Mouse (Mus musculus): Measurements from ENCODE around the gene Kpna6. TPM values are rescaled to one million over a fixed set of nuclear protein-coding genes. Genes with fewer than 3 reads are reported as not detected.

Gene Kpna6
- total RNA-seq, 2 experiments from 2014 or later: 78.3 to 83.0 TPM

DNA sequence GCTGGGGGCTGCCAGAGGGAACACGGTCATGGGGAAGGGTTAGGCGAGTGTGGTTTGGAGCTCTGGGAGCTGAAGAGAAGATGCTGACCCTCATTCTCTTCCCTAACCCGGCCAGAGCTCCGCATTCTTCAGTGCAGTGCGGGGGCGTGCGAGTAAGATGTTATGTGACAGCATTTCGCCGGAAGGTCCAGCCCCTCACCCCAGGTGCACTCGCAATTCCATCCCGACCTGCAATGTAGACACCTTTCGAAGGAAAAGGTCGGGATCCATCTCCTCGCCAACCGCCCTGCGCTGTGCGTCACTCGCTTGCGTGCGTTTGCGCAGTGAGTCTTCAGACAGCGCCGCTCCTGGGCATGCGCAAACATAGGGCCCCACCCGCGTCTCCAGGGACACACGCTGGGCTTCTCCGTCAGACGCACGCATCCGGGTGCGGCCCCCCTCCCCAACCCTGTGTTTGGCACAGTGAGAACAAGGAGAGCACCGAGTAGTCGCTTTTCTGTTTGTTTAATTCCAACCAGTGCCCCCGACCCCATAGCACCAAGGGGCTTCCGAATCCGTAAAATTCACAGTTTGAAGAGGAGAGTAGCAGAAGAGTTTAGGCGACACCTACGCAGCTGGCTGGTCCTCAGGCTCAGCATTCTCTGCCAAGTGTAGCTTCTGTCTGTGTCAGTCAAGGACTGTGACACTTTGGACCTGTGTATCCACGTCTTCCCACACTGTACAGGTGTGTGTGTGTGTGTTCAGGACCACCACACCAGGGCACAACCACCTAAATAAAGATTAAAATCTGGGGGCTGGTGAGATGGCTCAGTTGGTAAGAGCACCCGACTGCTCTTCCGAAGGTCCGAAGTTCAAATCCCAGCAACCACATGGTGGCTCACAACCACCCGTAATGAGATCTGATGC, 53.5 kb downstream of the Kpna6 start, which contains the start of gene Iqcc:
Gene Iqcc, minus strand, starts transcription at position 314 of the 906 bp plus-strand sequence.
- intact Hi-C loops (cut with DNase I): no loop called here
- DNase-seq: peak; percentile 97

DNA sequence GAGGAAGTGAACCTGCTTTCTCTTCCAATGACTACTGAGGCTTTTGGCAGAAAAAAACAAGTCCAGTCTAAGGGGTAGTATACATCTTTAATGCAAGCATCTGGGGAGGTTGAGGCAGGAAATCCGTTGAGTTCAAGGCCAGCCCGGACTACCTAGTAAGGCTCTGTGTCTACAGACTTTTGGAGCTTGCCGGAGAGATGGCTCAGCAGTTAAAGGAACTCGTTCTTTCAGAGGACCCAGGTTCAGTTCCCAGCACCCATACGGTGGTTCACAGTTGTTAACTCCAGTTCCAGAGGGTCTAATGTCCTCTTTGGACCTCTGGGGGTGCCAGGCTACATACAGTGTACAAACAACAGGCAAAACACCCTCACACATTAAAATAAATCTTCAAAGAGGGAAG, 54.5 kb downstream of the Kpna6 start:
- no peak for DNase-seq
- intact Hi-C loops (cut with DNase I): no loop called here

DNA sequence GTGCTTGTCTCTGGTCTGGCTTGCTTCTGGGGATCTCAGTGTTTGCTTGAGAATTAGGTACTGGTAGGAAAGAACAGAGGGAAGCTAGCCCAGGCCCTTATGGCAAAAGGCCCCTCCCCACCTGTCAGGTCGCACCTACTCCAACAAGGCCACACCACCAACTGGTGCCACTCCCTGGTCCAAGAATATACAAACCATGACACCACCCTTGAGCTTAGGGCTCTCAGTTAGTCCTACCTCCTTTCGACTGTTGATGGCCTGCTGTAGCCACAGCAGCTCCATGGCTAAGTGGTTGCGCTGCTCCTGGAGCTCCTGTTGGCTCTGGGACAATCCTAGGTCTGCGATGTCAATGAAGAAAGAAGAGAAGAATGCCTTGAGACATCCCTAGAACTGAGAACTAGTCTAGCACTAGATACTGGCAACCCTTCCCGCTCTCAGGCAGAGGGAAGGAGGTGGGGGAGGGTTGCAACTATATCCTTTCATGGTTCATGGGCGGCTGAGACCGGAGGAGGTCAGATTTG, 55.4 kb downstream of the Kpna6 start:
- no peak for DNase-seq
- intact Hi-C loops (cut with DNase I): no loop called here

DNA sequence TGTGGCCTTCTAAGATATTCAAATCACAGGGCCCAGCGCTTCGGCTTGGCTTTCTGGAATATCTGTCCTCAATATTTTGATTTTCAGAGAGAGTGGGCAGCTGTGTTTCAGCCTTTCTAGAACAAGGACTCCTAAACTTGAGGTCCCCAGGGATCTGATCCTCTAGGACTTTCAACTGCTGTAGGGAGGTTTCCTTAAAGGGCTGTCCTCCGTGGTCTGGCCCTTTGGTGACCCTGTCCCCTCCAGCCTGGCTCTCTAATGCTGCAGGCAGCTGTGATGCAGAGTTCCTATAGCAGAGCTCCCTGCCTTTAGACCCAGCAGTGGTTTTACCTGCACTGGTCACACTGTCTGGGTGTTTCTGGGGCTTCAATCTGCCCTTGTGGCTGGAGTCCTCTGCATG, 55.9 kb downstream of the Kpna6 start:
- intact Hi-C loops (cut with DNase I): no loop called here
- no peak for DNase-seq

DNA sequence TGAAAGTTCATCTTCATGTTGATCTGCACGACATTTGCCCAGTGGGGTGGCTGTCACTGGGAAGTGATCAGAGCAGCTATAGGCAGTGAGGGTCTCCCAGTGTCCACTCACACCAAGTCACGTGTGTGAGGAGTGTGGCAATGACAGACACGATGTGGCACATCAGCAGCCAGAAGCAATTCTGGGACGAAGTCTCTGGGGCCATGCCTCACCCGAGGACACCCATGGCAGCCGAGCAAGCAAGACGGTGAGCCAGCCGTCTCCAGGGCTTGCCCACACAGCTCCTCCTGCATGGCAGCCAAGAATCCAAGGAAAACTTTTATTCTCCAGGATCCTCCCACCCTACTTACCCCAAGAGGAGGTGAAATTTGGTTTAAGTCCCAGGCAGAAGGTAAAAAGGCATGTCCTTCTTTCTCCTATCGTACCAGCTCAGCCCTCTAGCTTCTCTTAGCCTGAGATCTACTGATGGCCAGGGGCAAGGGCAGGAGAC, 56.7 kb downstream of the Kpna6 start:
- DNase-seq: no peak
- intact Hi-C loops (cut with DNase I): no loop called here

DNA sequence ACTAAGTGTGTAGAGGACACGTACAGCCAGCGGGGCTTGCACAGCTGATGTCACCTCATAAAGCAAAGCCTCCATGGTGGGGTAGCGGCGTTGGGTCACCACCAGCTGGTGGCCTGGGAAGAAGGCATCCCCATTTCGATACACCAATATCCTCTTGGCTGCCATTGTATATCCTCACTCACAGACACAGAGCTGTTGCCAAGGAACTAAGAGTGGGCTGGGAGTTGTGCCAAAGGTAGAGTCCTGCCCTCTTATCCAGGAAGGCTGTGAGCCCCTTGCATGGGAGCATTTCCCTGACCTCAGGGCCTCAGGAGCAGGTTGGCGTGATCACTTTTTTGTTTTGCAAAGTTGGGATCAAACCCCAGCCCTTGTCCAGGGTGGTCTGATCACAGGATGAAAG, 58.5 kb downstream of the Kpna6 start, which contains the start of gene Dcdc2b:
Gene Dcdc2b, minus strand, starts transcription at position 165 of the 400 bp plus-strand sequence.
- intact Hi-C loops (cut with DNase I): no loop called here
- no peak for DNase-seq

DNA sequence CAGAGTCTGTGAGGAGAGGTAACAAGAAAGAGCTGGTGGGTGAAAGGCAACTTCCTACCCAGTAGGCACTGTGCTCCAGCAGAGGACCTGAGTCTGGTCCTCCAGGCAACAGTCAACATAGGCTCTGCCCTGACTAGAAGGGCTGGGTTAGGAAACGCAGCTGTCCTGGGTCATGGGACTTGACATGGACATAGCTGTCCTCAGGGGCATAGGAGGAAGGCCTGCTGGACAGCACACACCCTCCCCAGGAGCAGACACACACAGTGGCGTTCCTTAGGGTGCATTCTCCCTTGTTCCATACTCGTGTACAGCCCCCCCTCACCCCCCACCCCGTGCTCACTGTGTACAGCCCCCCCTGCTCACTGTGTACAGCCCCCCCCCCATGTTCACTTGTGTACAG, 62.1 kb downstream of the Kpna6 start:
- no peak for DNase-seq
- intact Hi-C loops (cut with DNase I): no loop called here

DNA sequence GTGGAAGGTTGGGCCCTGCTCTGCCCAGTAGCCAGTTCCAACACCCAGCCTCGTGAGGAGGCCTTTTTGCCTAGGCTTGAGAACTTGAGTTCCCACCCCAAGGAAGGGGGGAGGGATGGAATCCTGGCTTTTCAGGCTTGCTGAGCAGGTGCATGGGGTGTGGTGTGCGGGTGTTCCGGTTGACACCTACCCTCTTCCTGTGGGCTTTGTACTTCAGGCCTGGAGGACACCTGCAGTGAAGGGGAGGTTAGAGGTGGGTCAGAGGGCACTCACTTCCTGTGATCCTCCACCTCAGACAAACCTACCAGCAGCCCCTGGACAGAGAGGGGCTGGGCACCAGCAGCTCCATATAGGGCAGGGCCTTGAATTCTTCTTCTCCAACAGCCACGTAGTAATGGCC, 62.5 kb downstream of the Kpna6 start:
- no peak for DNase-seq
- intact Hi-C loops (cut with DNase I): no loop called here

DNA sequence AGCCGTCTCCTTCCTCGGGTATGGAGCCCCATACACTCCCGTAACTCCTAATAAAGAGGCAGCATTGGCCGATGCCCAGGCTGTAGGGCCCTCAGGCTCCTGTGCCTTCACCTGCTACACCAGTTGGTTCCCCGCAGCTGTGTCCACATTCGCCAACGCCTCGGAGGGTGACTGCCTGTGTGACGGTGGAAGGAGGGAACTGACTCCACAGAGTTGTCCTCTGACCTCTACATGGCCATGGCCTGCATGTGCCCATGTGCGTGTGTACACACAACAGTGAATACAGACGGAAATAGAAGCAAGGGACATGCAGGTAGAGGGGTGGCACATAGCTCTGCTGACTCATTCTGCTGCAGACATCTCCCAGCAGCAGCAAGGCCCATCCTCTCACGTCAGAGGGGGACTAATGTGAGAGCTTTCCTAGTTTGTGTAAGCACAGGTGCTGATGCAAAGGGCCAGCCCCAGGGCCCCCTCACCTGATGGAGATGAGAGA, 63.4 kb downstream of the Kpna6 start:
- DNase-seq: no peak
- intact Hi-C loops (cut with DNase I): loop anchor here (10.0 kb wide), 1 partner anchor 94 kb away; the partner anchor contains the start of gene Marcksl1

DNA sequence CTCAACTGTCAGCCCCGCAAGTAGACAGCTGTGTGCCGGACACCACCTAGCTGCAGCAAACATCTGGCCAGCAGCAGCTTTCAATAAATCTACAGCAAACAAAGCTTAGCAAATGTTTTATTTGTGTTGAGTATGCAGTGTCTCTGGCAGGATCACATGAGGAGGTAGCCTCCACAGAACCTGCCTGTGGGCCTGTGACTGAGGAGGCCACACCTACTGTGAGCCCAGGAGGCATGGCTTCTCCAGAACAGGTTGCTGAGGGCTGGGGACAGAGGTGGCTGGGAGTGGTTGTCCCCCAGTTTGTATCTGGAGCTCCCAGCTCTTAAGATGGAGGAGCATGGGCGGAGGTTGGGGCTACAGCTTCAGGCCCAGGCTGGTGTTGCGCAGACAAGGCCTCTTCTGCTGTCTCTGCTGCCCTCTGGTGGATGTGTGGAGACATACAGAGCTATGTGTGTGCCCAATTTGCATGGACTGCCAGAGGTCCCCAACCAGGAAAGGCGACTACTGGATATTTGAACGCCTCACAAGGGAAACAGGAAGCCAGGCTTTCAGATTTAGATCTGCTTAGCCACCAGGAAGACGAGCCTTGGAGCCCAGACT, 64.0 kb downstream of the Kpna6 start:
- DNase-seq: peak; percentile 85
- intact Hi-C loops (cut with DNase I): loop anchor here (10.0 kb wide), 1 partner anchor 94 kb away; the partner anchor contains the start of gene Marcksl1

DNA sequence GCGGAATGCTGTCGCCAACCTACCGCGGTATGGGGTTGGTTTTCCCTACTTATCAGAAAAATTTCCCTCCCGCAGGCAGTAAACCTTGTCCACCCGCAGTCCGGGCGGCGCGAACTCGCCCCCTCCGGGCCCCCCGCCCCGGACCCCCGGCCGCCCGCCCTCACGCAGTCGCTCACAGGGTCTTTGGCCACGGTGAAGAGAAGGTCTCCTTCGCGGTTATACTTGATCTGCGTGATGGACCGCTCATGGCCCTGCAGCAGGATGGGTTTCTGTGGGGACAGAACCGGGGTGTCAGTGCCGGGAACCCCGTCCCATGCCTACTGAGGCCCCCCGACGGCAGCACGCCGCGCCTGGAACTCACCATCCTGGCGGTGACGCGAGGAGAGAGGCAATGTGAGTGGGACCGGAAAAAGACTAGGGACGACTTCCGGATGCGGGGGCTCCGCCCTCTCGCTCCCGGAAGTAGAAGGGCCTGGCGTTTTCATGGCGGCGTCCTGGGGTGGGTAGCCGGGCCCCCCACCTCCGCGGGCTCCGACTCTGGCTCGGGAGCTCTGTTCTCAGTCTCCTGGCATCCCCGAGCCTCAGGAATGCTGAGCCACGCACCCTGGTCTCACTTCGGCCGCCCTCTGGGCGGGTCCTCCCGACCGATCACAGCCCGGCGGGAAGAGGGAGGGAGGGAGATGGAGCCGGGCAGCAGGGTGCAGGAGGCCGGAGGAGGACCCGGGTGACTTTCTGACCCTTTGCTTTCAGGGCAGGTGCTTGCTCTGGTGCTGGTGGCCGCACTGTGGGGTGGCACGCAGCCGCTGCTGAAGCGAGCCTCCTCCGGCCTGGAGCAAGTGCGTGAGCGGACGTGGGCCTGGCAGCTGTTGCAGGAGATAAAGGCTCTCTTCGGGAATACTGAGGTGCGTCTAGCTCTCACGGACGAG, 72.1 kb downstream of the Kpna6 start, which contains the start of the genes Eif3i and Tmem234:
Gene Eif3i, minus strand, starts transcription at position 416 of the 926 bp plus-strand sequence.
Gene Tmem234, plus strand, starts transcription at position 436 of the 926 bp plus-strand sequence.
- peak; percentile 79 for DNase-seq
- intact Hi-C loops (cut with DNase I): loop anchor here (5.0 to 10.0 kb wide), 2 partner anchors 53 to 86 kb away; partner anchors contain the start of gene Marcksl1

Small RNA genes within 50 kb of the gene (microRNA-seq; reads per million reads assigned to microRNA genes)
- 3.6 reads per million, percentile 6 among the genes with 10 or more reads in this experiment for gene Mir7016

Other genes starting within 250 kb of the Kpna6 start
- gene Zbtb8b, start 231.9 kb downstream of the Kpna6 start, total RNA-seq (2021): 1 to 10 TPM; 6.3 to 6.6 TPM
- gene Bsdc1, start 211.2 kb downstream of the Kpna6 start, total RNA-seq (2021): 10 to 100 TPM; 38.5 to 40.7 TPM
- 1 to 10 TPM; 1.0 TPM for gene Tssk3, start 181.7 kb downstream of the Kpna6 start, total RNA-seq (2021)
- not detected for gene Fam229a, start 181.6 kb downstream of the Kpna6 start, total RNA-seq (2021)
- gene Marcksl1, start 159.2 kb downstream of the Kpna6 start, total RNA-seq (2021): 1,000 to 10,000 TPM; 1,277 to 1,311 TPM
- 10 to 100 TPM; 39.8 to 43.5 TPM for gene Hdac1, start 130.1 kb downstream of the Kpna6 start, total RNA-seq (2021)
- 10 to 100 TPM; 14.1 to 15.2 TPM for gene Lck, start 99.1 kb downstream of the Kpna6 start, total RNA-seq (2021)
- not detected for gene Fam167b, start 94.2 kb downstream of the Kpna6 start, total RNA-seq (2021)
- 100 to 1,000 TPM; 137 to 143 TPM for gene Eif3i, start 72.1 kb downstream of the Kpna6 start, total RNA-seq (2021)
- gene Tmem234, start 72.1 kb downstream of the Kpna6 start, total RNA-seq (2021): 100 to 1,000 TPM in 1 of 2 experiments, 10 to 100 TPM in 1; 99.9 to 102 TPM
- gene Dcdc2b, start 58.5 kb downstream of the Kpna6 start, total RNA-seq (2021): 1 to 10 TPM; 3.4 to 4.0 TPM
- gene Iqcc, start 53.7 kb downstream of the Kpna6 start, total RNA-seq (2021): 10 to 100 TPM; 26.1 to 28.8 TPM
- 100 to 1,000 TPM; 125 to 131 TPM for gene Ccdc28b, start 48.8 kb downstream of the Kpna6 start, total RNA-seq (2021)
- gene Txlna, start 31.7 kb downstream of the Kpna6 start, total RNA-seq (2021): 10 to 100 TPM; 39.7 to 44.7 TPM
- gene Tmem39b, start 24.1 kb upstream of the Kpna6 start, total RNA-seq (2021): 10 to 100 TPM; 21.5 to 22.3 TPM
- gene Khdrbs1, start 69.5 kb upstream of the Kpna6 start, total RNA-seq (2021): 100 to 1,000 TPM; 164 to 166 TPM
- gene Ptp4a2, start 138.5 kb upstream of the Kpna6 start, total RNA-seq (2021): 100 to 1,000 TPM; 133 to 141 TPM

All from left cerebral cortex, postnatal 4 days (tissue).